Mouse (Mus musculus) E14TG2a.4 (cell line): ENCODE measurements around the gene Cyp39a1.

Source experiments
- H3K27me3 ChIP-seq: 2 replicates; pipeline ENCODE4 v1.6.1; 2014; ENCODE audit warnings: low read length, control low read depth; ENCODE audit not compliant: insufficient read depth
- H3K36me3 ChIP-seq: 2 replicates; pipeline ENCODE4 v1.6.1; 2014; ENCODE audit warnings: low read length, control low read depth; ENCODE audit not compliant: insufficient read depth
- H3K4me1 ChIP-seq: replicated peaks from 2 replicates; pipeline ENCODE4 v1.6.1; 2014; ENCODE audit warnings: low read depth, low read length, control low read depth
- H3K4me3 ChIP-seq: replicated peaks from 2 replicates; pipeline ENCODE4 v1.5.1; 2014; ENCODE audit warnings: mild to moderate bottlenecking, low read length
- H3K9me3 ChIP-seq: 2 replicates; pipeline ENCODE4 v1.6.1; 2014; ENCODE audit warnings: low read length, control low read depth
- CTCF ChIP-seq: conservative IDR thresholded peaks from 2 replicates; pipeline ENCODE4 v1.5.1; 2014; ENCODE audit warnings: low read length
- NANOG ChIP-seq: IDR thresholded peaks from 2 replicates; pipeline ENCODE4 v1.6.1; 2014; ENCODE audit warnings: borderline replicate concordance, low read length, mixed read lengths
- POU5F1 ChIP-seq: IDR thresholded peaks from 2 replicates; pipeline ENCODE4 v1.6.1; 2014; ENCODE audit warnings: low read length, borderline replicate concordance

The Cyp39a1 gene

GRCm38 (mm10) chr17:43669145-43669695, 2.0 kb downstream of the Cyp39a1 start:
- Histone ChIP-seq H3K27me3 (no peaks in the 10 kb centered on the region; the same call in 1 of the 2 replicates), H3K36me3 (no peaks in the 10 kb centered on the region), H3K4me3 (no peak overlapping the region), H3K4me1 (peaks cover 18% of the 10 kb centered on the region), H3K9me3 (no peaks in the 10 kb centered on the region)
- TF ChIP-seq NANOG (no peak), CTCF (no peak), POU5F1 (no peak)

GRCm38 (mm10) chr17:43671907-43672306, 4.7 kb downstream of the Cyp39a1 start:
- no peaks in the 10 kb centered on the region; the same call in 1 of the 2 replicates for H3K27me3 ChIP-seq
- no peak for TF ChIP-seq NANOG
- TF ChIP-seq POU5F1, result no peak
- TF ChIP-seq CTCF, result no peak
- no peak overlapping the region for H3K4me3 ChIP-seq
- H3K4me1 ChIP-seq, result 0 out of 2 replicates have a peak, but pooled peaks cover 4% of the 10 kb centered on the region
- no peaks in the 10 kb centered on the region for H3K9me3 ChIP-seq
- H3K36me3 ChIP-seq, result no peaks in the 10 kb centered on the region

DNA sequence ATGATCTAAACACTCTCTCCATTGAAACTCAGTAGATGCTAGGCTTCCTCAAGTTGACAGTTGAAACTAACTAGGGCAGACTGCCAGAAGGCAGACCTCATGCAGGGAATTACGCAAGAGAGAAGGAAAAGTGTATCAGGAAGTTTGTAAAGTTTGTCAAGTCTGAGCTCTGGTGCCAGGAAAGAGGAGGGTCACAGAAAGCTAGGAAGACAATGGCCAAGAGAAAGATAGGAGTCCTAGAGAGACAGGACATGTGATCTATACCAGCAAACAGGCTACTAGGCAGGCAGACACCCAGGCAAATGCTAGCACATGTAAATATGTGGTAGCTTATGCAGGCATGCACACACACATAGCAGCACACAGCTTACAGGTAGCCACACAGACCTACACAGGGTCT, 8.0 kb downstream of the Cyp39a1 start:
- Histone ChIP-seq H3K9me3 (no peaks in the 10 kb centered on the region), H3K4me3 (no peak overlapping the region), H3K27me3 (no peaks in the 10 kb centered on the region; the same call in 1 of the 2 replicates), H3K4me1 (no peaks in the 10 kb centered on the region), H3K36me3 (no peaks in the 10 kb centered on the region)
- no peak for TF ChIP-seq POU5F1
- no peak for TF ChIP-seq NANOG
- no peak for TF ChIP-seq CTCF

- H3K9me3 ChIP-seq, result no peaks in the 10 kb centered on the region
- no peaks in the 10 kb centered on the region for H3K36me3 ChIP-seq
- H3K4me3 ChIP-seq, result no peak overlapping the region
- no peaks in the 10 kb centered on the region; the same call in 1 of the 2 replicates for H3K27me3 ChIP-seq
- TF ChIP-seq CTCF (peak; percentile 26), NANOG (no peak), POU5F1 (no peak)
- no peaks in the 10 kb centered on the region for H3K4me1 ChIP-seq
Measured at GRCm38 (mm10) chr17:43676241-43676640, 9.0 kb downstream of the Cyp39a1 start.

DNA sequence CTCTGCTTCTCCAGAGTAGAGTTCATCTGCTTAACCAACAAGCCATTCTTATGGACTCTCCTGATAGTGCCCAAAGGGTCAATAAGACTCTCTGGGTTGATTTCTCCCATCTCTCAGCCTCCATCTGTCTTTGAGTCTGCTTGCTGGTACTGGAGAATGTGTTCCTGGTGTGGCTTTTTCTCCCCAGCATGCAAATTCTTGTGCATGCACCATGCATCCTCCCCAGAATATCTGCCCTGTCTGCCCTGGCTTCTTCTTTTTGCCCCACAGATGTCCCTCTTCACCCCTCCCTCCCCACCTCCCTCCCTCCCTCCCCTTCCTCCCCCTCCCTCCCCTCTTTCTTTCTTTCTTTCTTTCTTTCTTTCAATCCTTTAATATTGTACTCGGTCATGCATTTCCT, 10.1 kb downstream of the Cyp39a1 start:
- no peaks in the 10 kb centered on the region for H3K4me1 ChIP-seq
- TF ChIP-seq POU5F1 (no peak), NANOG (no peak), CTCF (no peak)

GRCm38 (mm10) chr17:43684086-43684485, 16.9 kb downstream of the Cyp39a1 start:
- no peaks in the 10 kb centered on the region for H3K36me3 ChIP-seq
- H3K4me3 ChIP-seq, result no peak overlapping the region
- H3K9me3 ChIP-seq, result no peaks in the 10 kb centered on the region
- no peak for TF ChIP-seq POU5F1
- TF ChIP-seq NANOG, result no peak
- TF ChIP-seq CTCF, result no peak
- H3K27me3 ChIP-seq, result no peaks in the 10 kb centered on the region
- no peaks in the 10 kb centered on the region for H3K4me1 ChIP-seq

More for the DNA sequence above, 10.1 kb downstream of the Cyp39a1 start:
- Histone ChIP-seq H3K36me3 (no peaks in the 10 kb centered on the region), H3K27me3 (no peaks in the 10 kb centered on the region; the same call in 1 of the 2 replicates), H3K4me3 (no peak overlapping the region), H3K9me3 (no peaks in the 10 kb centered on the region)

DNA sequence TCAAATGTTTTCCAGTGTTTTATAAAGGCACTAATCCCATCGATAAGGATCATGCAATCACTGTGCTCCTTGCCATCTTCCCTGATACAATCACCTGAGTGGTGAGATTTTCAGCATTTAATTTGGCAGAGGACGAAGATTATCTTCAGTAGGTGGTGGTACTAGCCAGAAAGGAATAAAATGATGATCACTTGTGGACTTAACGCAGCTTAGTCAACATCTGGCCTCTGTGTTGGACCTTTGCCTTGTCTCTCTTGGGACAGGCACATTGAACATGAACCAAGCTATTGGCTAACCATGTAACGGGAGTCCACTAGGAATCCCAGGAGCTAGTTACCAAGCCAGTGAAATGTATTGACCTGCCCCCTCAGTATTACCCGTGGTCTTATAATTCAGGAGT, 17.4 kb downstream of the Cyp39a1 start:
- no peak for TF ChIP-seq POU5F1
- no peak for TF ChIP-seq NANOG
- TF ChIP-seq CTCF, result no peak
- Histone ChIP-seq H3K9me3 (no peaks in the 10 kb centered on the region), H3K36me3 (no peaks in the 10 kb centered on the region), H3K4me1 (no peaks in the 10 kb centered on the region), H3K4me3 (no peak overlapping the region), H3K27me3 (no peaks in the 10 kb centered on the region)

DNA sequence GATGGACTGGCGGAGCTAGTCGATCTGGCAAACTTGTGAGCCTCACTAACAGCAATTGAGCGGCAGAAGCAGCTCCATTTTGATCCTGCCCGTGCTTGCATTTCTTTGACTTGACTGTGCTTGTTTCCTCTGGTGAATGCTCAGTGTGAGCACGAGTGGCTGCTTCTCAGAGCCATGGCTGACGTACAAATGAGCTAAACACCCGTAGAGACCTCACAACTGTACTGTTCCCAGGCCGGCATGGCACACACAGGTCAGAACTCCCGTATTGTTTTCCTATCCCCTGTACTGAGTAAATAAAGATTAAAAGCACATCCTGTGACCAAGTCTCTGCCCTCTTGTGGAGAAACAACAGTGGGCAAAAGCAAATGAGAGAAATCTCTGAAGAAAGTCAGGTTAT, 22.4 kb downstream of the Cyp39a1 start:
- Histone ChIP-seq H3K9me3 (no peaks in the 10 kb centered on the region), H3K27me3 (0 out of 2 replicates have a peak, but pooled peaks cover 2% of the 10 kb centered on the region), H3K4me3 (no peak overlapping the region), H3K36me3 (no peaks in the 10 kb centered on the region), H3K4me1 (no peaks in the 10 kb centered on the region)
- no peak for TF ChIP-seq NANOG
- no peak for TF ChIP-seq POU5F1
- no peak for TF ChIP-seq CTCF
